Comparison of ENCODE assay signal across 8 mouse cellular contexts in the genomic region with DNA sequence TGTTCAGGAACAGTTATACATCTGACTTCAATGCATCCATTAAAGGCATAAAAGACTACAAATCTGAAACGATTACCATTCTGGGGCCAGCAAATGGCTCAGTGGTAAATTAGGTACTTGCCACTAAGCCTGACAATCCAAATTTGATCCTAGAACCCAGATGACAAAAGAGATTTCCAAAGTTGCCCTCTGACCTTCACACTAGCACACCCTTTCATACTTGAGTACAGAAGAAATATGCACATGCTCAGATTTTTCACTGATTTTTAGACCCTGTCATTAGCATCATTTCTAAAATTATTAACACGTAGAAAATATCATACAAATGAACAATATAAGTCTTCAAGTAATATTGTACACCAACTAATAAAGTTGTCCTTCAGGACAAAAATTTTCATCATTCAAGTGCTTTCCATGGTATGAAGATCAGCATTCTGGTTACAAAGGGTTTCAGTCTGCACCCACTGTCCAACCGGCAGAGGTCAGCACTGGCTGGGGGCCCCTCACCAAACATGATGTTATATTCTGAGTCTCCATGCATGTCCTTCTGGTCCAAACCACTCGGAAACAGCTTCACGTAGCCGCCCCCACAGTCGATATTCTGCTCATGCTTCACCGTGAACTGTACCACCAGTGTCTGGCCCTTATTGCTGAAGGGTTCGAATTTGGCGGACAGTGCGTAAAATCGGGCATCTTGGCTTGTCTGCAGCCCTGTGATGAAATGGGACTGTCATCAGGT. TPM values are rescaled to one million over a fixed set of nuclear protein-coding genes. Genes with fewer than 3 reads are reported as not detected.
DNase-seq lines count a peak whose midpoint lies in the region; ATAC-seq and TF ChIP-seq lines count a peak whose summit lies in the region.

No protein-coding gene starts in this region.

- H3K4me1 ChIP-seq in ES-E14 (ENCODE audit: control insufficient read depth in 2 of 2, insufficient read depth in 2 of 2, low read length in 2 of 2, poor library complexity in 1 of 2) = peaks cover 6 to 13% of the 10 kb centered on the region in 2 experiments; a peak in 2 of 4 replicates
- peaks cover 15% of the 10 kb centered on the region; the same call in 1 of the 2 replicates for H3K4me1 ChIP-seq in embryonic facial prominence, embryonic 14.5 days (ENCODE audit: control insufficient read depth, insufficient read depth, low read length)
- peaks cover 9% of the 10 kb centered on the region for H3K4me1 ChIP-seq in hindbrain, postnatal 0 days (ENCODE audit: insufficient read depth, low read length)
- peaks cover 69% of the 10 kb centered on the region for H3K4me1 ChIP-seq in liver, embryonic 13.5 days (replicated peaks)
- H3K4me1 ChIP-seq in neural tube, embryonic 12.5 days = peaks cover 32% of the 10 kb centered on the region

- peak overlapping the region; percentile 77 to 83 for H3K4me3 ChIP-seq in ES-E14 (ENCODE audit: insufficient read depth in 1 of 2, low read depth in 1 of 2, low read length in 2 of 2, poor library complexity in 1 of 2, severe bottlenecking in 1 of 2)
- peak overlapping the region; percentile 71 for H3K4me3 ChIP-seq in embryonic facial prominence, embryonic 14.5 days (ENCODE audit: low read depth, low read length)
- peak overlapping the region; percentile 94 for H3K4me3 ChIP-seq in hindbrain, postnatal 0 days (ENCODE audit: low read length)
- peak overlapping the region; percentile 89 for H3K4me3 ChIP-seq in liver, embryonic 13.5 days (replicated peaks)
- peak overlapping the region; percentile 94 for H3K4me3 ChIP-seq in neural tube, embryonic 12.5 days

- H3K27me3 ChIP-seq in embryonic facial prominence, embryonic 14.5 days (replicated peaks; ENCODE audit: control insufficient read depth, insufficient read depth, low read length) = no peaks in the 10 kb centered on the region
- no peaks in the 10 kb centered on the region for H3K27me3 ChIP-seq in hindbrain, postnatal 0 days (ENCODE audit: insufficient read depth, low read length)
- H3K27me3 ChIP-seq in liver, embryonic 13.5 days = no peaks in the 10 kb centered on the region
- H3K27me3 ChIP-seq in neural tube, embryonic 12.5 days (replicated peaks) = no peaks in the 10 kb centered on the region

- in situ Hi-C loops in ES-E14 (cut with MboI; ENCODE audit: low sequenced_read_pairs in 2 of 2, unreplicated experiment in 2 of 2) = no loop called here

- peak; percentile 92 for DNase-seq in heart, adult 11 months
- no peak for DNase-seq in heart, adult 9 months (ENCODE audit: low spot score in 2 of 2)
- DNase-seq in ES-E14 (ENCODE audit: low read depth, low spot score) = no peak
- DNase-seq in embryonic facial prominence, embryonic 14.5 days (ENCODE audit: low spot score) = peak; percentile 56
- peak; percentile 71 for DNase-seq in hindbrain, postnatal 0 days (ENCODE audit: low spot score)
- DNase-seq in liver, embryonic 13.5 days = no peak
- DNase-seq in urinary bladder, adult 18-20 months (ENCODE audit: low spot score in 2 of 2) = no peak

- peak overlapping the region; percentile 88 for H3K9ac ChIP-seq in ES-E14 (ENCODE audit: insufficient read depth, low read depth, low read length, poor library complexity, severe bottlenecking)
- peak overlapping the region; percentile 88 for H3K9ac ChIP-seq in embryonic facial prominence, embryonic 14.5 days (ENCODE audit: low read depth, low read length)
- H3K9ac ChIP-seq in hindbrain, postnatal 0 days (replicated peaks; ENCODE audit: low read length) = peak overlapping the region; percentile 92
- H3K9ac ChIP-seq in liver, embryonic 13.5 days = peak overlapping the region; percentile 92
- H3K9ac ChIP-seq in neural tube, embryonic 12.5 days = peak overlapping the region; percentile 85

- H3K4me2 ChIP-seq in embryonic facial prominence, embryonic 14.5 days (ENCODE audit: low read depth, low read length) = peak overlapping the region; percentile 77
- peak overlapping the region; percentile 89 for H3K4me2 ChIP-seq in hindbrain, postnatal 0 days (ENCODE audit: low read depth, low read length)
- peak overlapping the region; percentile 80 for H3K4me2 ChIP-seq in liver, embryonic 13.5 days
- peak overlapping the region; percentile 86 for H3K4me2 ChIP-seq in neural tube, embryonic 12.5 days (replicated peaks)

- WGBS in embryonic facial prominence, embryonic 14.5 days = 11% methylated on average over 12 of the region's 12 CpGs
- 12% methylated on average over 12 of the region's 12 CpGs for WGBS in hindbrain, postnatal 0 days
- 12% methylated on average over 12 of the region's 12 CpGs for WGBS in liver, embryonic 13.5 days (ENCODE audit: insufficient replicate concordance)
- WGBS in neural tube, embryonic 12.5 days = 18% methylated on average over 12 of the region's 12 CpGs

- peaks cover 36% of the 10 kb centered on the region for H3K36me3 ChIP-seq in ES-E14 (ENCODE audit: control insufficient read depth, insufficient read depth, low read length, poor library complexity, severe bottlenecking)
- H3K36me3 ChIP-seq in embryonic facial prominence, embryonic 14.5 days (ENCODE audit: control insufficient read depth, insufficient read depth, low read length) = peaks cover 50% of the 10 kb centered on the region
- H3K36me3 ChIP-seq in hindbrain, postnatal 0 days (ENCODE audit: insufficient read depth, low read length) = peaks cover 41% of the 10 kb centered on the region
- peaks cover 51% of the 10 kb centered on the region for H3K36me3 ChIP-seq in liver, embryonic 13.5 days
- H3K36me3 ChIP-seq in neural tube, embryonic 12.5 days = peaks cover 40% of the 10 kb centered on the region

- H3K27ac ChIP-seq in ES-E14 (ENCODE audit: insufficient read depth, low read depth, low read length, poor library complexity, severe bottlenecking) = no peak overlapping the region; the same call in 1 of the 2 replicates
- peak overlapping the region; percentile 77; the same call in 1 of the 2 replicates for H3K27ac ChIP-seq in embryonic facial prominence, embryonic 14.5 days (replicated peaks; ENCODE audit: low read depth, low read length)
- peak overlapping the region; percentile 89 for H3K27ac ChIP-seq in hindbrain, postnatal 0 days
- peak overlapping the region; percentile 91 for H3K27ac ChIP-seq in liver, embryonic 13.5 days
- 0 out of 2 replicates have a peak overlapping the region, but pooled peaks have one; percentile 68 for H3K27ac ChIP-seq in neural tube, embryonic 12.5 days

- H3K9me3 ChIP-seq in ES-E14 (ENCODE audit: control insufficient read depth, insufficient read depth, low read depth, low read length) = no peaks in the 10 kb centered on the region
- H3K9me3 ChIP-seq in embryonic facial prominence, embryonic 14.5 days (ENCODE audit: control insufficient read depth, low read length) = no peaks in the 10 kb centered on the region
- no peaks in the 10 kb centered on the region for H3K9me3 ChIP-seq in hindbrain, postnatal 0 days (ENCODE audit: low read length)
- H3K9me3 ChIP-seq in liver, embryonic 13.5 days (replicated peaks) = no peaks in the 10 kb centered on the region
- H3K9me3 ChIP-seq in neural tube, embryonic 12.5 days = no peaks in the 10 kb centered on the region

- no peak for ATAC-seq in embryonic facial prominence, embryonic 14.5 days (ENCODE audit: low read depth)
- no peak for ATAC-seq in hindbrain, postnatal 0 days
- ATAC-seq in liver, embryonic 13.5 days (ENCODE audit: low read depth) = no peak
- ATAC-seq in neural tube, embryonic 12.5 days (ENCODE audit: low FRiP score, low read depth) = no peak

- TF ChIP-seq CTCF in hindbrain, postnatal 0 days (IDR thresholded peaks at IDR 0.05; ENCODE audit: low read depth) = peak; percentile 69

RNA-seq across cellular contexts. Expression of a gene that starts 1.2 kb away (rescaled TPM):
- 1,121 and 1,357 TPM in 2 replicates for total RNA-seq in ES-E14 (2012; rRNA removed)
- polyA plus RNA-seq in embryonic facial prominence, embryonic 14.5 days (2014; fragmentation: Nextera tagmentation; extraction: Ambion mirVana) = 805 and 891 TPM in 2 replicates
- 350 and 359 TPM in 2 replicates for total RNA-seq in hindbrain, postnatal 0 days (2014; rRNA removed)
- polyA plus RNA-seq in hindbrain, postnatal 0 days (2015; fragmentation: Nextera tagmentation; extraction: Ambion mirVana) = 418 and 457 TPM in 2 replicates
- 511 and 613 TPM in 2 replicates for polyA plus RNA-seq in liver, embryonic 13.5 days (2015; fragmentation: Nextera tagmentation; extraction: Ambion mirVana)
- 753 and 769 TPM in 2 replicates for polyA plus RNA-seq in neural tube, embryonic 12.5 days (2016; fragmentation: Nextera tagmentation; extraction: Ambion mirVana)

RNA-seq across cellular contexts. Expression of a gene that starts 5.1 kb away (rescaled TPM):
- 76.7 and 76.8 TPM in 2 replicates for total RNA-seq in ES-E14 (2012; rRNA removed)
- 109 and 111 TPM in 2 replicates for polyA plus RNA-seq in embryonic facial prominence, embryonic 14.5 days (2014; fragmentation: Nextera tagmentation; extraction: Ambion mirVana)
- total RNA-seq in hindbrain, postnatal 0 days (2014; rRNA removed) = 62.5 and 68.1 TPM in 2 replicates
- 90.6 and 98.0 TPM in 2 replicates for polyA plus RNA-seq in hindbrain, postnatal 0 days (2015; fragmentation: Nextera tagmentation; extraction: Ambion mirVana)
- polyA plus RNA-seq in liver, embryonic 13.5 days (2015; fragmentation: Nextera tagmentation; extraction: Ambion mirVana) = 269 and 278 TPM in 2 replicates
- polyA plus RNA-seq in neural tube, embryonic 12.5 days (2016; fragmentation: Nextera tagmentation; extraction: Ambion mirVana) = 89.7 and 94.8 TPM in 2 replicates

RNA-seq across cellular contexts. Expression of a gene that starts 11.3 kb away (rescaled TPM):
- total RNA-seq in ES-E14 (2012; rRNA removed) = 123 and 137 TPM in 2 replicates
- polyA plus RNA-seq in embryonic facial prominence, embryonic 14.5 days (2014; fragmentation: Nextera tagmentation; extraction: Ambion mirVana) = 67.1 and 76.5 TPM in 2 replicates
- 77.5 and 86.1 TPM in 2 replicates for total RNA-seq in hindbrain, postnatal 0 days (2014; rRNA removed)
- 87.4 and 89.8 TPM in 2 replicates for polyA plus RNA-seq in hindbrain, postnatal 0 days (2015; fragmentation: Nextera tagmentation; extraction: Ambion mirVana)
- 82.3 and 83.1 TPM in 2 replicates for polyA plus RNA-seq in liver, embryonic 13.5 days (2015; fragmentation: Nextera tagmentation; extraction: Ambion mirVana)
- polyA plus RNA-seq in neural tube, embryonic 12.5 days (2016; fragmentation: Nextera tagmentation; extraction: Ambion mirVana) = 108 and 110 TPM in 2 replicates

RNA-seq across cellular contexts. Expression of a gene that starts 14.2 kb away (rescaled TPM):
- total RNA-seq in ES-E14 (2012; rRNA removed) = 24.7 and 30.8 TPM in 2 replicates
- 41.3 and 41.5 TPM in 2 replicates for polyA plus RNA-seq in embryonic facial prominence, embryonic 14.5 days (2014; fragmentation: Nextera tagmentation; extraction: Ambion mirVana)
- total RNA-seq in hindbrain, postnatal 0 days (2014; rRNA removed) = 33.0 and 34.1 TPM in 2 replicates
- polyA plus RNA-seq in hindbrain, postnatal 0 days (2015; fragmentation: Nextera tagmentation; extraction: Ambion mirVana) = 43.4 and 45.3 TPM in 2 replicates
- polyA plus RNA-seq in liver, embryonic 13.5 days (2015; fragmentation: Nextera tagmentation; extraction: Ambion mirVana) = 60.6 and 63.2 TPM in 2 replicates
- polyA plus RNA-seq in neural tube, embryonic 12.5 days (2016; fragmentation: Nextera tagmentation; extraction: Ambion mirVana) = 39.7 and 40.1 TPM in 2 replicates

RNA-seq across cellular contexts. Expression of a gene that starts 22.9 kb away (rescaled TPM):
- total RNA-seq in ES-E14 (2012; rRNA removed) = 1.0 and 1.4 TPM in 2 replicates
- polyA plus RNA-seq in embryonic facial prominence, embryonic 14.5 days (2014; fragmentation: Nextera tagmentation; extraction: Ambion mirVana) = 5.8 and 6.8 TPM in 2 replicates
- total RNA-seq in hindbrain, postnatal 0 days (2014; rRNA removed) = 6.6 and 7.2 TPM in 2 replicates
- polyA plus RNA-seq in hindbrain, postnatal 0 days (2015; fragmentation: Nextera tagmentation; extraction: Ambion mirVana) = 12.3 and 12.5 TPM in 2 replicates
- 3.3 and 3.7 TPM in 2 replicates for polyA plus RNA-seq in liver, embryonic 13.5 days (2015; fragmentation: Nextera tagmentation; extraction: Ambion mirVana)
- 6.5 and 8.3 TPM in 2 replicates for polyA plus RNA-seq in neural tube, embryonic 12.5 days (2016; fragmentation: Nextera tagmentation; extraction: Ambion mirVana)

Comparison
In these comparisons a context has a peak if more than half of its experiments do, and no peak if none do; other contexts are left out.
1. DNase-seq: peak in heart, adult 11 months (single experiment), embryonic facial prominence, embryonic 14.5 days (single experiment) and hindbrain, postnatal 0 days (single experiment); none in heart, adult 9 months (0 of 2), ES-E14 (single experiment), liver, embryonic 13.5 days (single experiment) and urinary bladder, adult 18-20 months (0 of 2).
2. Peak in every context shown above with its lines, with median percentiles within 50 percentile points of each other: H3K4me3 ChIP-seq, H3K9ac ChIP-seq and H3K4me2 ChIP-seq.